Mouse (Mus musculus) forebrain, embryonic 14.5 days (tissue): ENCODE measurements at regions not wholly inside any gene's neighbourhood (a gene's known extent, or its start where the extent isn't known, plus 50 kb on each side); places are given as distances from the start of the nearest gene placed in this dataset.

Source experiments
- ATAC-seq: fragments of 200-750 bp; cut with Nextera tagmentation; 2 replicates; pipeline ENCODE4 v1.8.0; 2017; ENCODE audit warnings: mild to moderate bottlenecking, moderate library complexity
- DNase-seq: peaks from one replicate; pipeline ENCODE4 v3.0.0-alpha.2; 2015; ENCODE audit warnings: low spot score
- H3K27ac ChIP-seq: fragments of 300-500 bp; sonication (generic); 2 replicates; pipeline ENCODE4 v1.5.1; 2014; ENCODE audit warnings: low read depth, mild to moderate bottlenecking, control low read depth, low read length, moderate library complexity
- H3K27me3 ChIP-seq: fragments of 300-500 bp; sonication (generic); replicated peaks from 2 replicates; pipeline ENCODE4 v1.6.1; 2014; ENCODE audit warnings: low read length, control low read depth, mixed read lengths; ENCODE audit not compliant: control insufficient read depth, insufficient read depth
- H3K36me3 ChIP-seq: fragments of 300-500 bp; sonication (generic); 2 replicates; pipeline ENCODE4 v1.6.1; 2014; ENCODE audit warnings: low read length, control low read depth; ENCODE audit not compliant: control insufficient read depth, insufficient read depth
- H3K4me1 ChIP-seq: fragments of 300-500 bp; sonication (generic); 2 replicates; pipeline ENCODE4 v1.6.1; 2014; ENCODE audit warnings: antibody characterized with exemption, low read length, control low read depth; ENCODE audit not compliant: control insufficient read depth, insufficient read depth
- H3K4me2 ChIP-seq: fragments of 300-500 bp; sonication (generic); 2 replicates; pipeline ENCODE4 v1.6.1; 2014; ENCODE audit warnings: mild to moderate bottlenecking, control low read depth, low read length
- H3K4me3 ChIP-seq: fragments of 300-500 bp; sonication (generic); 2 replicates; pipeline ENCODE4 v1.5.1; 2014; ENCODE audit warnings: low read depth, low read length, control low read depth
- H3K9ac ChIP-seq: fragments of 300-500 bp; sonication (generic); 2 replicates; pipeline ENCODE4 v1.6.1; 2014; ENCODE audit warnings: mild to moderate bottlenecking, low read length, control low read depth, moderate library complexity
- H3K9me3 ChIP-seq: fragments of 300-500 bp; sonication (generic); replicated peaks from 2 replicates; pipeline ENCODE4 v1.6.1; 2016; ENCODE audit warnings: low read length, control low read depth, mixed read lengths; ENCODE audit not compliant: control insufficient read depth
- WGBS: fragments of 180-500 bp; shearing (Covaris S2); extraction: QIAGEN DNeasy Blood & Tissue Kit; methylation state at CpG from one replicate; pipeline ENCODE4 v1.1.7; 2014; 5-methylcytosine and 5-hydroxymethylcytosine counted together

GRCm38 (mm10) chr10:67697401-67698195 lies 148.8 kb upstream of the Ado start:
- no peak overlapping the region for H3K4me3 ChIP-seq
- no peaks in the 10 kb centered on the region for H3K27me3 ChIP-seq
- no peak overlapping the region for H3K4me2 ChIP-seq
- no peaks in the 10 kb centered on the region for H3K9me3 ChIP-seq
- DNase-seq (no peak), ATAC-seq (no peak)
- no peaks in the 10 kb centered on the region for H3K4me1 ChIP-seq
- no peak overlapping the region for H3K27ac ChIP-seq
- 88% methylated on average over 16 of the region's 16 CpGs for WGBS
- no peak overlapping the region for H3K9ac ChIP-seq
- no peaks in the 10 kb centered on the region for H3K36me3 ChIP-seq

DNA sequence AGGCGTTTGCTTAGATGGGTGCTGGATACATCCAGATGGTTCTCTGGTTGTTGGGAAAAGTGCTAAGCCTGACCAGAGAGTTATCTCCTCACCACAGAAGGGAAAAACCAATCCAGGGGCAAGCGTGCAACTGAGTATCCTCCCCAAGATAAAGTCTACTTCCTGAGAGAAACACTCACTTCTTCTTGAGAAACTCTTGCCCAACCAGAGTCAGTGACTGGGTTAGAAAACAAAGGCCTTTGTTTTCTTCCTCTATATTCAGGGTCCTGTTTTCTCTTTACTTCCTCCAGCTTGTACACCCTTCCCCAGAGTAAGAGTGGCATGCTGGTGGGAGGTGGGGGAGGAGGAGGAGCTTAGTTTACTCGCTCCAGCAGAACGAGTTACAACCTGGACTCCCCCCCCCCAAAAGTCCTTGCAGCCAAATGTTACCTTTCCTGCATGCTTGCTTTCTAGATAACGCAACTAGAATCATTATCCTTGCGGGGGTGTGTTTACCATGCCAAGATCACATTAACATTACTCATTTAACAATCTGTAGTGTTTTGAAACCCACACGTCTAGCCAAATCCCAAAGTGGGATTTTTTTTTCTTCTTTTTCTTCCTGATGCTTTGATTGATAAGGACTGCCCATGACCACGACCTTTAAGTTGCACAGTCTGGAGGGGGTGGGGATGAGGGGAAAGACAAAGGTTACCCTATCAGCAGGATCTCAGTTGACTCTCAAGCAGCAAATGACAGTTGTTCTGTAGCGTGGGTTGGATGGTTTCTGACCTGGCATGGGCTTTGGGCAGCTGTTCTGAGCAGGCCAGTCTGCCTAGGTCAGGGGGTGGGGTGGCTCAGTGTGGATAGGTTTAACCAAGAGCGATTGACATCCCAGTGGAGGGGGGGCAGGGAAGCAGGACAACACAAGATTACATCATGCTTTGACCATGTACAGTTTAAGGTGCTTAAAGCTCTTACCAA lies 147.4 kb upstream of the Ado start:
- no peaks in the 10 kb centered on the region for H3K27me3 ChIP-seq
- no peak overlapping the region for H3K4me2 ChIP-seq
- WGBS = 67% methylated on average over 10 of the region's 10 CpGs
- no peak overlapping the region for H3K4me3 ChIP-seq
- no peak overlapping the region for H3K27ac ChIP-seq
- H3K4me1 ChIP-seq = no peaks in the 10 kb centered on the region
- DNase-seq = no peak
- H3K36me3 ChIP-seq = no peaks in the 10 kb centered on the region
- H3K9ac ChIP-seq = no peak overlapping the region
- no peak for ATAC-seq
- H3K9me3 ChIP-seq = no peaks in the 10 kb centered on the region

- Histone ChIP-seq H3K9me3 (no peaks in the 10 kb centered on the region), H3K27ac (no peak overlapping the region), H3K9ac (no peak overlapping the region), H3K36me3 (no peaks in the 10 kb centered on the region), H3K27me3 (no peaks in the 10 kb centered on the region), H3K4me2 (no peak overlapping the region), H3K4me1 (no peaks in the 10 kb centered on the region), H3K4me3 (no peak overlapping the region)
- no peak for ATAC-seq
- no peak for DNase-seq
- 89% methylated on average over 4 of the region's 4 CpGs for WGBS
Observed at GRCm38 (mm10) chr10:67694751-67695150, 146.0 kb upstream of the Ado start.

DNA sequence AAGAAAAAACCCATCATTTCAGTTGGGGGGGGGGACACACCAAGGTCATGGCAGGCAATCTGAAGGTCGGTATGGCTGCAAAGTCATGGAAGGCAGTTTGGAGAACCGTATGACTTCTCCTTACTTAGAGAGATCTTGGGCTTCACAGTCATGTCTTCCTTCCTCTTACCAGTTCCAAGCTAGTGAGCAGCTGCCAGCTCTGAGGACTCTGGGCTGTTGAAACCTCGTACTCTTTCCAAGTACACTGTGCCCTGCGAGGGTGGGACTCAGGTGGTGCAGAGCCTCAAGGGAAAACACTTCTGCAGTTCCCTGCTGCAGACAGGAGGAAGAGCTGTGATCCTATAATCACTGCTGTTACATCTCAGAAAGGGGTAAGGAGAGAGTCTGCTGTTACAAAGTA lies 144.8 kb upstream of the Ado start:
- Histone ChIP-seq H3K27ac (no peak overlapping the region), H3K36me3 (no peaks in the 10 kb centered on the region), H3K9ac (no peak overlapping the region), H3K27me3 (no peaks in the 10 kb centered on the region), H3K4me3 (no peak overlapping the region), H3K9me3 (no peaks in the 10 kb centered on the region), H3K4me1 (no peaks in the 10 kb centered on the region), H3K4me2 (no peak overlapping the region)
- ATAC-seq (no peak), DNase-seq (no peak)
- WGBS = 81% methylated on average over 4 of the region's 4 CpGs

DNA sequence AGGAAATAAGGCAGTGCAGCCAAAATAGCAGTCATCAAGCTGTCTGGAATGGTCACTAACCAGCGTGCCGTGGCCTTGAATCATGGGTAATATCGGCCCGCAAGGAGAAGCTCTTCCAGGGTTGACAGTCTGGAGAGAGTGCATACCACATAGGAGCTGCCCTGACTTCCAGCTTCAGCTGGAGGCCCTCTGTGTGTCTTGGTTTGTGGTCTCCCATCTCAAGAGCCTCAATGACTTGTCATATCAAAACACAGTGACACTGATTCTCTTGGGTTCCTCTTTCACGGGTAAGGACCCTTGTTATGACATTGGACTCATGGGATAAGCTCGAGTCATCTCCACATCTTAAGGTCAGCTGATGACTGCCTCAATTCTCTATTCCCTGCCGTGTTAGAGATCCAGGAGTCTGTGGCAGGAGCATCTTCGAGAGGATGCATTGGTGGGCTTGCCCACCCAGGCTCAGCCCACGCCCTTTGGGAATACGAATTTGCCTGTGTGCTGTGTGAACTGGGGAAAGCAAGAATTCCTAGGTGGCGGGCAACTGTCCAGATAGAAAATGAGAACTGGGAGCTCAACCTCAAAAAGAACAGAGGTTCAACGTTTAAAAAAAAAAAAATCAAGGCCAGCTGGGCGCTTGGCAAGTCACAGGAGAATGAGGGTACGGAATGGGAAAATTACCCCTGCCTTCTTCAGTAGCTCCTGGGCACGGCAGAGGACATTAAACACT lies 141.4 kb upstream of the Ado start:
- Histone ChIP-seq H3K4me3 (no peak overlapping the region), H3K27ac (no peak overlapping the region), H3K4me2 (no peak overlapping the region), H3K27me3 (no peaks in the 10 kb centered on the region), H3K36me3 (no peaks in the 10 kb centered on the region), H3K4me1 (no peaks in the 10 kb centered on the region), H3K9ac (no peak overlapping the region), H3K9me3 (no peaks in the 10 kb centered on the region)
- no peak for ATAC-seq
- DNase-seq = no peak
- WGBS = 92% methylated on average over 15 of the region's 15 CpGs

GRCm38 (mm10) chr10:67679382-67679781 lies 130.6 kb upstream of the Ado start:
- no peak overlapping the region for H3K27ac ChIP-seq
- H3K4me3 ChIP-seq = no peak overlapping the region
- ATAC-seq (no peak), DNase-seq (no peak)
- H3K4me2 ChIP-seq = no peak overlapping the region
- no peaks in the 10 kb centered on the region for H3K4me1 ChIP-seq
- H3K9me3 ChIP-seq = no peaks in the 10 kb centered on the region
- no peak overlapping the region for H3K9ac ChIP-seq
- 94% methylated on average over 4 of the region's 4 CpGs for WGBS
- H3K27me3 ChIP-seq = no peaks in the 10 kb centered on the region
- no peaks in the 10 kb centered on the region for H3K36me3 ChIP-seq

GRCm38 (mm10) chr10:67673450-67673849 lies 124.7 kb upstream of the Ado start:
- Histone ChIP-seq H3K27ac (no peak overlapping the region), H3K4me1 (no peaks in the 10 kb centered on the region), H3K27me3 (no peaks in the 10 kb centered on the region), H3K4me3 (no peak overlapping the region), H3K36me3 (no peaks in the 10 kb centered on the region), H3K9ac (no peak overlapping the region), H3K4me2 (no peak overlapping the region), H3K9me3 (no peaks in the 10 kb centered on the region)
- no peak for DNase-seq
- no peak for ATAC-seq
- WGBS = 86% methylated on average over 8 of the region's 8 CpGs

- Histone ChIP-seq H3K9me3 (no peaks in the 10 kb centered on the region), H3K27ac (no peak overlapping the region), H3K4me2 (no peak overlapping the region), H3K4me1 (no peaks in the 10 kb centered on the region), H3K9ac (no peak overlapping the region), H3K36me3 (no peaks in the 10 kb centered on the region), H3K4me3 (no peak overlapping the region), H3K27me3 (no peaks in the 10 kb centered on the region)
- 73% methylated on average over 8 of the region's 8 CpGs for WGBS
- ATAC-seq (no peak), DNase-seq (peak; percentile 8)
Observed at GRCm38 (mm10) chr10:67672281-67672680, 123.5 kb upstream of the Ado start.
